Mouse (Mus musculus): ENCODE data around the gene Gk. TPM values are rescaled to one million over a fixed set of nuclear protein-coding genes. Genes with fewer than 3 reads are reported as not detected.

Gk gene
- polyA plus RNA-seq, 1 experiment = 11.9 TPM

DNA sequence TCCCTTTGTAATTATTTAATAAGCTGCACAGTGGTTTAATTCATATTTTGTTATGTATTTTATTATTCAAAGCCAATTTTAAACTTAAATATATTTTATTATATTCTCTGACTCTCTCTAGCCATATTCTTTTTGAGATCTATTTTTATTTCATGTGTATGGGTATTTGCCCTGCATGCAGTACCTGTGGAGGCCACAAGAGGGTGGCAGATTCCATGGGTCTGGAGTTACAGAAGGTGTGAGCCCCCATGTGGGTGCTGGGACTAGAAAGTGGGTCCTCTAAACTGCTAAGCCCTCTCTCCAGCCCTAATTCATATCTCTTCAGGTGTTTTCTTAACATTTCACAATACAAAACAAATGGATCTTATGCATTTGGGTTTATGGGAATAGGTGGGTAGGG, 55.4 kb downstream of the Gk start:
- Histone ChIP-seq H3K4me3 (ENCODE audit: low read depth, low read length) (no peak overlapping the region), H3K4me1 (ENCODE audit: control insufficient read depth, insufficient read depth, insufficient read length, low read length) (no peaks in the 10 kb centered on the region), H3K36me3 (ENCODE audit: control insufficient read depth, insufficient read depth, low read length) (0 out of 2 replicates have a peak, but pooled peaks cover 5% of the 10 kb centered on the region), H3K27ac (ENCODE audit: insufficient read depth, low read depth, low read length) (no peak overlapping the region), H3K27me3 (ENCODE audit: control insufficient read depth, insufficient read depth, low read length) (no peaks in the 10 kb centered on the region)
- TF ChIP-seq CTCF (IDR thresholded peaks at IDR 0.05; ENCODE audit: extremely low read depth, insufficient read length, insufficient replicate concordance, low read depth, low read length) (peak; percentile 77; the same call in 1 of the 2 replicates), POLR2A (IDR thresholded peaks at IDR 0.05; ENCODE audit: low read depth, low read length) (no peak)

DNA sequence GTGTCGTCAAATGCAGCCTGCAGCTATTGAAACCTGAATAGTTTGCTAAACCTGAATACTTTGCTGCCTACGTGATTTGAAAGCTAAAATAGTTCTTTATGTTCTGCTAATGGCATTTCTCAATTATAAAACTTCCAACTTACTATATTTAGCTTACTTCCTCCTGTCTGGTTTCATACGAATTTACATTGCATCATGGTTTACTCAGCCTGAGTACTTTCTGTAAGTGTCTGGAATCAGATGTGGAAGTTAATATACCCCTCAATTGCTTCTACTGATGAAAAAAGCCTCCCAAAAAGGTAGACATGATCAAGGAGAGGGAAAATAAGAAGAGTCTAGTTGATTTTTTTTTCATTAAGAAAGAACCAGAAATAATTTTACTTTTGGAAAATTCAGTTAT, 66.2 kb downstream of the Gk start:
- 49% methylated on average over 3 of the region's 3 CpGs for WGBS
- no peak overlapping the region for H3K4me3 ChIP-seq (ENCODE audit: low read depth, low read length)
- no peaks in the 10 kb centered on the region for H3K4me1 ChIP-seq (ENCODE audit: control insufficient read depth, insufficient read depth, insufficient read length, low read length)
- no peak for TF ChIP-seq CTCF (IDR thresholded peaks at IDR 0.05; ENCODE audit: extremely low read depth, insufficient read length, insufficient replicate concordance, low read depth, low read length)
- no peak for TF ChIP-seq POLR2A (IDR thresholded peaks at IDR 0.05; ENCODE audit: low read depth, low read length)
- H3K36me3 ChIP-seq (ENCODE audit: control insufficient read depth, insufficient read depth, low read length) = no peaks in the 10 kb centered on the region
- H3K27me3 ChIP-seq (ENCODE audit: control insufficient read depth, insufficient read depth, low read length) = no peaks in the 10 kb centered on the region
- H3K27ac ChIP-seq (ENCODE audit: insufficient read depth, low read depth, low read length) = no peak overlapping the region

DNA sequence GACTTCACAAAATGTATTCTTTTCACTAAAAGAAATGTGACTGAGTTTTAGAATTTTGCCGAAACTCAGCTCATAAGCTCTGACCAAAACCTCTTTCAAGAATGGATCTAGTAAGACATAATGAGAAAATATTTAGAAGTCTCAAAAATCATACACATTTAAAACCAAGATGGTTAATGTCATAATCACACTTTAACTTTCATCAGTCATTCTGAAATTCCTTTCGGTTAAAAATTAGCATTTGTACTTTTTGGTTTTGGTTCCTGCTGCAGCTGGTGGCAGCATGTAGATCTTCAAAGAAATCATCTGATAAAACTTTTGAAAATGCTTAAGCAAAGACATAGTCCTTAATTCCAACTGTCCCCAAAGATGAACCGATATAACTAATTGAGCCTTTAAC, 70.9 kb downstream of the Gk start:
- Histone ChIP-seq H3K27ac (ENCODE audit: insufficient read depth, low read depth, low read length) (no peak overlapping the region), H3K27me3 (ENCODE audit: control insufficient read depth, insufficient read depth, low read length) (no peaks in the 10 kb centered on the region), H3K4me3 (ENCODE audit: low read depth, low read length) (no peak overlapping the region), H3K4me1 (ENCODE audit: control insufficient read depth, insufficient read depth, insufficient read length, low read length) (no peaks in the 10 kb centered on the region), H3K36me3 (ENCODE audit: control insufficient read depth, insufficient read depth, low read length) (0 out of 2 replicates have a peak, but pooled peaks cover 1% of the 10 kb centered on the region)
- 89% methylated on average over 3 of the region's 3 CpGs for WGBS
- no peak for TF ChIP-seq POLR2A (IDR thresholded peaks at IDR 0.05; ENCODE audit: low read depth, low read length)
- no peak for TF ChIP-seq CTCF (IDR thresholded peaks at IDR 0.05; ENCODE audit: extremely low read depth, insufficient read length, insufficient replicate concordance, low read depth, low read length)

DNA sequence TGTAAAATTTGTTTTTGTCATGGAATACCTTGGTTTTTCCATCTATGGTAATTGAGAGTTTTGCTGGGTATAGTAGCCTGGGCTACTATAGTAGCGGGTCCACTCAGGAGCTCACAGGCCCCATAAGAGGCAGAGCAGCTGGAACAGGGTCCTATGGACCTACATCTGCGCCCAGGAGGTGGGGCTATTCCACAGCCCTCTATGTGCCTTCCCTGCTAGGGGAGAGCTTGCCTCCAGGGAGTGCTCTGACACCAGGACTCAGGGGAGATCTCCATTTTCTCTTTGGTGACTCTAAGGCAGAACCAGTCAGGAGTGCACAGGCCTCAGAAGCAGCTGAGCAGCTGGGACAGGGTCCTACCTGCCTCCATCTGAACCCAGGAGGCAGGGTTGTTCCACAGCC, 92.9 kb downstream of the Gk start:
- Histone ChIP-seq H3K27ac (ENCODE audit: insufficient read depth, low read depth, low read length) (no peak overlapping the region), H3K27me3 (ENCODE audit: control insufficient read depth, insufficient read depth, low read length) (no peaks in the 10 kb centered on the region), H3K4me3 (ENCODE audit: low read depth, low read length) (no peak overlapping the region), H3K36me3 (ENCODE audit: control insufficient read depth, insufficient read depth, low read length) (no peaks in the 10 kb centered on the region), H3K4me1 (ENCODE audit: control insufficient read depth, insufficient read depth, insufficient read length, low read length) (no peaks in the 10 kb centered on the region)
- no peak for TF ChIP-seq CTCF (IDR thresholded peaks at IDR 0.05; ENCODE audit: extremely low read depth, insufficient read length, insufficient replicate concordance, low read depth, low read length)
- no peak for TF ChIP-seq POLR2A (IDR thresholded peaks at IDR 0.05; ENCODE audit: low read depth, low read length)
- 55% methylated on average over 2 of the region's 2 CpGs for WGBS

DNA sequence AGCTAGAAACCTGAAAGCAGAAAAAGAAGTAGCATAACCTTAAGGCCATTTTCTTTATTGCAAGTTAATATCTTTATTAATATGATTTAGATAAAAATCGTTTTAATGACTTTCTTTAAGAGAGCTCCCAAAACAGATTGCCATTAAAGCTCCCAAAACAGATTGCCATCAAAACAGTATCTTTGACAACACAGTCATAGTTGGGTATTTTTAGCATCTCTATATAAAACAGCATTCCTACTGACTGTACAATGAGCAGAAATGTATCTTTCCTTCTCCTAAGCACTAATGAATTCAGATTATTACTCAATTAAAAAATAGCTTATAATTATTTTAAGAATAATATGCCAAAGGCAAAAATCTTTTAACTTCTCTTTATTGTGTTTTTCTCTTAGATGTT, 94.5 kb downstream of the Gk start:
- 40% methylated on average over 1 of the region's 1 CpGs for WGBS
- H3K36me3 ChIP-seq (ENCODE audit: control insufficient read depth, insufficient read depth, low read length) = no peaks in the 10 kb centered on the region
- H3K4me3 ChIP-seq (ENCODE audit: low read depth, low read length) = no peak overlapping the region
- no peak overlapping the region for H3K27ac ChIP-seq (ENCODE audit: insufficient read depth, low read depth, low read length)
- H3K4me1 ChIP-seq (ENCODE audit: control insufficient read depth, insufficient read depth, insufficient read length, low read length) = no peaks in the 10 kb centered on the region
- no peak for TF ChIP-seq CTCF (IDR thresholded peaks at IDR 0.05; ENCODE audit: extremely low read depth, insufficient read length, insufficient replicate concordance, low read depth, low read length)
- TF ChIP-seq POLR2A (IDR thresholded peaks at IDR 0.05; ENCODE audit: low read depth, low read length) = no peak
- no peaks in the 10 kb centered on the region for H3K27me3 ChIP-seq (ENCODE audit: control insufficient read depth, insufficient read depth, low read length)

DNA sequence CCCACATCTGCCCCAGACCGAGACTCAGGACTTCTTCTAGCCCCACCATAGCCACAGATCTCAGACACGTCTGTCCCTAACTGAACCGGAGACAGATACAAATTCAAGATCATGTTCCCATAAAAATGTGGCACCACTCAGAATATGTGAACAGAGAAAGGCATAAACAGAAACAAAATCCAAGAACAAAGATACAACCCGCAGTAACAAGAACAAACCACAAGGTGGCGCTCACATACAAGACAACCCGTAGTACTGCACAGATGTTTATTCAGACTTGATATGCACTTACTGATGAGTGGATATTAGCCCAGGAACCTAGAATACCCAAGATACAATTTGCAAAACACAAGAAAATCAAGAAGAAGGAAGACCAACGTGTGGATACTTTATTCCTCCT, 99.8 kb downstream of the Gk start:
- H3K36me3 ChIP-seq (ENCODE audit: control insufficient read depth, insufficient read depth, low read length) = no peaks in the 10 kb centered on the region
- H3K4me1 ChIP-seq (ENCODE audit: control insufficient read depth, insufficient read depth, insufficient read length, low read length) = no peaks in the 10 kb centered on the region
- no peaks in the 10 kb centered on the region for H3K27me3 ChIP-seq (ENCODE audit: control insufficient read depth, insufficient read depth, low read length)
- H3K27ac ChIP-seq (ENCODE audit: insufficient read depth, low read depth, low read length) = no peak overlapping the region
- WGBS = 15% methylated on average over 7 of the region's 7 CpGs
- no peak overlapping the region for H3K4me3 ChIP-seq (ENCODE audit: low read depth, low read length)
- no peak for TF ChIP-seq POLR2A (IDR thresholded peaks at IDR 0.05; ENCODE audit: low read depth, low read length)
- TF ChIP-seq CTCF (IDR thresholded peaks at IDR 0.05; ENCODE audit: extremely low read depth, insufficient read length, insufficient replicate concordance, low read depth, low read length) = no peak

Other genes with a start within 250 kb of the Gk start
- gene Tab3, start 202.8 kb downstream of the Gk start, polyA plus RNA-seq (2012; rRNA removed) = 5.3 and 5.6 TPM in 2 replicates
- not detected in 2 replicates for gene 5430427O19Rik, start 93.5 kb upstream of the Gk start, polyA plus RNA-seq (2012; rRNA removed)

All from small intestine, adult 2 months (tissue).